Mouse (Mus musculus): ENCODE data around the gene Tmem117. TPM values are rescaled to one million over a fixed set of nuclear protein-coding genes. Genes with fewer than 3 reads are reported as not detected.

The Tmem117 gene
- polyA plus RNA-seq, 1 experiment: 0.54 TPM

GRCm38 (mm10) chr15:94689884-94690231, 60.8 kb downstream of the Tmem117 start:
- TF ChIP-seq CTCF (IDR thresholded peaks at IDR 0.05; ENCODE audit: low read depth, low read length): no peak
- no peak for TF ChIP-seq POLR2A (IDR thresholded peaks at IDR 0.05; ENCODE audit: borderline replicate concordance, low read depth, low read length)
- Histone ChIP-seq H3K4me3 (ENCODE audit: insufficient read depth, low read length) (no peak overlapping the region), H3K27ac (ENCODE audit: insufficient read depth, low read depth, low read length) (no peak overlapping the region), H3K4me1 (ENCODE audit: control insufficient read depth, insufficient read depth, low read length) (no peaks in the 10 kb centered on the region)

- TF ChIP-seq POLR2A (IDR thresholded peaks at IDR 0.05; ENCODE audit: borderline replicate concordance, low read depth, low read length): no peak
- no peak for TF ChIP-seq CTCF (IDR thresholded peaks at IDR 0.05; ENCODE audit: low read depth, low read length)
- no peak overlapping the region for H3K27ac ChIP-seq (ENCODE audit: insufficient read depth, low read depth, low read length)
- H3K4me1 ChIP-seq (ENCODE audit: control insufficient read depth, insufficient read depth, low read length): no peaks in the 10 kb centered on the region
- no peak overlapping the region for H3K4me3 ChIP-seq (ENCODE audit: insufficient read depth, low read length)
These were observed 93.7 kb downstream of the Tmem117 start for GRCm38 (mm10) chr15:94722759-94723158.

- no peaks in the 10 kb centered on the region for H3K4me1 ChIP-seq (ENCODE audit: control insufficient read depth, insufficient read depth, low read length)
- H3K4me3 ChIP-seq (ENCODE audit: insufficient read depth, low read length): no peak overlapping the region
- H3K27ac ChIP-seq (ENCODE audit: insufficient read depth, low read depth, low read length): no peak overlapping the region
- TF ChIP-seq POLR2A (IDR thresholded peaks at IDR 0.05; ENCODE audit: borderline replicate concordance, low read depth, low read length) (no peak), CTCF (IDR thresholded peaks at IDR 0.05; ENCODE audit: low read depth, low read length) (no peak)
These were observed 103.1 kb downstream of the Tmem117 start for GRCm38 (mm10) chr15:94732104-94732503.

- TF ChIP-seq POLR2A (IDR thresholded peaks at IDR 0.05; ENCODE audit: borderline replicate concordance, low read depth, low read length): no peak
- TF ChIP-seq CTCF (IDR thresholded peaks at IDR 0.05; ENCODE audit: low read depth, low read length): no peak
- H3K4me3 ChIP-seq (ENCODE audit: insufficient read depth, low read length): no peak overlapping the region
- H3K4me1 ChIP-seq (ENCODE audit: control insufficient read depth, insufficient read depth, low read length): no peaks in the 10 kb centered on the region
- H3K27ac ChIP-seq (ENCODE audit: insufficient read depth, low read depth, low read length): no peak overlapping the region
These were observed 140.2 kb downstream of the Tmem117 start for GRCm38 (mm10) chr15:94769227-94769626.

- Histone ChIP-seq H3K4me1 (ENCODE audit: control insufficient read depth, insufficient read depth, low read length) (no peaks in the 10 kb centered on the region), H3K4me3 (ENCODE audit: insufficient read depth, low read length) (no peak overlapping the region), H3K27ac (ENCODE audit: insufficient read depth, low read depth, low read length) (no peak overlapping the region)
- no peak for TF ChIP-seq POLR2A (IDR thresholded peaks at IDR 0.05; ENCODE audit: borderline replicate concordance, low read depth, low read length)
- TF ChIP-seq CTCF (IDR thresholded peaks at IDR 0.05; ENCODE audit: low read depth, low read length): no peak
These were observed 142.0 kb downstream of the Tmem117 start for GRCm38 (mm10) chr15:94770832-94771578.

GRCm38 (mm10) chr15:94771691-94772090, 142.7 kb downstream of the Tmem117 start:
- Histone ChIP-seq H3K27ac (ENCODE audit: insufficient read depth, low read depth, low read length) (no peak overlapping the region), H3K4me3 (ENCODE audit: insufficient read depth, low read length) (no peak overlapping the region), H3K4me1 (ENCODE audit: control insufficient read depth, insufficient read depth, low read length) (no peaks in the 10 kb centered on the region)
- TF ChIP-seq POLR2A (IDR thresholded peaks at IDR 0.05; ENCODE audit: borderline replicate concordance, low read depth, low read length): no peak
- no peak for TF ChIP-seq CTCF (IDR thresholded peaks at IDR 0.05; ENCODE audit: low read depth, low read length)

GRCm38 (mm10) chr15:94776119-94777069, 147.4 kb downstream of the Tmem117 start:
- TF ChIP-seq POLR2A (IDR thresholded peaks at IDR 0.05; ENCODE audit: borderline replicate concordance, low read depth, low read length): no peak
- TF ChIP-seq CTCF (IDR thresholded peaks at IDR 0.05; ENCODE audit: low read depth, low read length): no peak
- Histone ChIP-seq H3K27ac (ENCODE audit: insufficient read depth, low read depth, low read length) (no peak overlapping the region), H3K4me1 (ENCODE audit: control insufficient read depth, insufficient read depth, low read length) (no peaks in the 10 kb centered on the region), H3K4me3 (ENCODE audit: insufficient read depth, low read length) (no peak overlapping the region)

- H3K4me1 ChIP-seq (ENCODE audit: control insufficient read depth, insufficient read depth, low read length): no peaks in the 10 kb centered on the region
- no peak overlapping the region for H3K27ac ChIP-seq (ENCODE audit: insufficient read depth, low read depth, low read length)
- H3K4me3 ChIP-seq (ENCODE audit: insufficient read depth, low read length): no peak overlapping the region
- no peak for TF ChIP-seq CTCF (IDR thresholded peaks at IDR 0.05; ENCODE audit: low read depth, low read length)
- TF ChIP-seq POLR2A (IDR thresholded peaks at IDR 0.05; ENCODE audit: borderline replicate concordance, low read depth, low read length): no peak
These were observed 152.5 kb downstream of the Tmem117 start for GRCm38 (mm10) chr15:94781556-94781955.

GRCm38 (mm10) chr15:94793455-94793854, 164.4 kb downstream of the Tmem117 start:
- Histone ChIP-seq H3K4me1 (ENCODE audit: control insufficient read depth, insufficient read depth, low read length) (no peaks in the 10 kb centered on the region), H3K4me3 (ENCODE audit: insufficient read depth, low read length) (no peak overlapping the region), H3K27ac (ENCODE audit: insufficient read depth, low read depth, low read length) (no peak overlapping the region)
- no peak for TF ChIP-seq CTCF (IDR thresholded peaks at IDR 0.05; ENCODE audit: low read depth, low read length)
- TF ChIP-seq POLR2A (IDR thresholded peaks at IDR 0.05; ENCODE audit: borderline replicate concordance, low read depth, low read length): no peak

GRCm38 (mm10) chr15:94795484-94795883, 166.5 kb downstream of the Tmem117 start:
- Histone ChIP-seq H3K4me3 (ENCODE audit: insufficient read depth, low read length) (no peak overlapping the region), H3K4me1 (ENCODE audit: control insufficient read depth, insufficient read depth, low read length) (no peaks in the 10 kb centered on the region), H3K27ac (ENCODE audit: insufficient read depth, low read depth, low read length) (no peak overlapping the region)
- TF ChIP-seq CTCF (IDR thresholded peaks at IDR 0.05; ENCODE audit: low read depth, low read length) (no peak), POLR2A (IDR thresholded peaks at IDR 0.05; ENCODE audit: borderline replicate concordance, low read depth, low read length) (no peak)

All from bone marrow macrophage, adult 2 months (primary cell).